Mouse (Mus musculus): ENCODE data around the gene Micu1.

GRCm38 (mm10) chr10:59780698-59781097 lies 78.4 kb downstream of the Micu1 start:
- no peak for TF ChIP-seq CTCF (IDR thresholded peaks at IDR 0.05; ENCODE audit: insufficient read depth, low read depth, low read length)
- TF ChIP-seq POLR2A (IDR thresholded peaks at IDR 0.05; ENCODE audit: insufficient read depth, low read depth, low read length) = no peak

Data from olfactory bulb, adult 2 months (tissue).